Mouse (Mus musculus): ENCODE measurements around the gene Cdon. TPM values are rescaled to one million over a fixed set of nuclear protein-coding genes. Genes with fewer than 3 reads are reported as not detected.

Cdon gene
- polyA plus RNA-seq, 1 experiment from 2014 or later: 1.0 TPM

DNA sequence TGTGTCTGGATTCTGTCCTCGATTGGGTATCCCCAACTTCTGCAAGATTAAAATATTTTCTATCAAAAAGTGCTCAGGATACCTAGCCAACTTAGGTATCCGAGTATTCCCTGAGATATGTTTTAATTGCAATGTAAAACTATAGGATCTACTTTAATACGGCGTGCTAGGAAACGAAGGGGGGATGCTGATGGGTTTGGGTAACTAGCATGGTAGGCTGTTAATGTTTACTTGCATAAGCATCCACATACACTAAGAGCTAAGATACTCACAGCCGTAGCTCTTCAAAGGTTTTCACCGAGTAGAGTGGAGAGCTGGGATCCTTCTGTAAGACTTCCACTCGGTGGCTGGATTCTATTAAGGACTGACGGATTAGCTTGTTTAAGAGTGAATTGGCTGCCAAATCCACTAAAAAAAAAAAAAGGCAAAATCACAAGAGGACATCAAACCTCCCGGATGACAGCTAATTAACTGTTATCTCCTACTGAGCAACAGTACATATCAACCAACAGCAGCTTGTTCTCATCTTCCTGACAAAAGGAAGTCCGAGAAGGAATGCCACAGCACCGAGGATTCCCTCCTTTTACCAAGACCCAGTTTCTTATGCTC, 135.7 kb downstream of the Cdon start:
- no peak overlapping the region for H3K9ac ChIP-seq
- H3K4me1 ChIP-seq: peaks cover 29% of the 10 kb centered on the region
- no peaks in the 10 kb centered on the region for H3K9me3 ChIP-seq (replicated peaks)
- peaks cover 54% of the 10 kb centered on the region for H3K27me3 ChIP-seq (replicated peaks)
- H3K4me3 ChIP-seq: no peak overlapping the region
- H3K4me2 ChIP-seq: no peak overlapping the region
- ATAC-seq: no peak
- H3K27ac ChIP-seq: no peak overlapping the region
- 46% methylated on average over 12 of the region's 12 CpGs for WGBS (ENCODE audit: insufficient replicate concordance)
- H3K36me3 ChIP-seq: peaks cover 9% of the 10 kb centered on the region

Other genes with a start within 250 kb of the Cdon start
- gene Dcps, start 245.1 kb upstream of the Cdon start, polyA plus RNA-seq (2016; fragmentation: Nextera tagmentation; extraction: Ambion mirVana): 65.9 and 66.0 TPM in 2 replicates
- gene Srpr, start 221.0 kb upstream of the Cdon start, polyA plus RNA-seq (2016; fragmentation: Nextera tagmentation; extraction: Ambion mirVana): 70.8 and 73.3 TPM in 2 replicates
- gene Tirap, start 220.8 kb upstream of the Cdon start, polyA plus RNA-seq (2016; fragmentation: Nextera tagmentation; extraction: Ambion mirVana): 6.6 TPM in 2 replicates
- 38.3 and 39.6 TPM in 2 replicates for gene Foxred1, start 210.1 kb upstream of the Cdon start, polyA plus RNA-seq (2016; fragmentation: Nextera tagmentation; extraction: Ambion mirVana)
- gene Fam118b, start 153.3 kb upstream of the Cdon start, polyA plus RNA-seq (2016; fragmentation: Nextera tagmentation; extraction: Ambion mirVana): 19.4 and 19.5 TPM in 2 replicates
- 20.7 and 21.0 TPM in 2 replicates for gene Rpusd4, start 153.3 kb upstream of the Cdon start, polyA plus RNA-seq (2016; fragmentation: Nextera tagmentation; extraction: Ambion mirVana)
- not detected in 2 replicates for gene Gm1113, start 97.1 kb downstream of the Cdon start, polyA plus RNA-seq (2016; fragmentation: Nextera tagmentation; extraction: Ambion mirVana)
- 0.65 and 0.67 TPM in 2 replicates for gene Ddx25, start 137.4 kb downstream of the Cdon start, polyA plus RNA-seq (2016; fragmentation: Nextera tagmentation; extraction: Ambion mirVana)
- 11.7 and 12.9 TPM in 2 replicates for gene Pus3, start 137.5 kb downstream of the Cdon start, polyA plus RNA-seq (2016; fragmentation: Nextera tagmentation; extraction: Ambion mirVana)
- 0.32 and 0.47 TPM in 2 replicates for gene Pate2, start 149.2 kb downstream of the Cdon start, polyA plus RNA-seq (2016; fragmentation: Nextera tagmentation; extraction: Ambion mirVana)
- 9.4 and 10.8 TPM in 2 replicates for gene Hyls1, start 149.3 kb downstream of the Cdon start, polyA plus RNA-seq (2016; fragmentation: Nextera tagmentation; extraction: Ambion mirVana)
- not detected in 2 replicates for gene Pate4, start 190.8 kb downstream of the Cdon start, polyA plus RNA-seq (2016; fragmentation: Nextera tagmentation; extraction: Ambion mirVana)
- not detected in 2 replicates for gene Pate3, start 227.1 kb downstream of the Cdon start, polyA plus RNA-seq (2016; fragmentation: Nextera tagmentation; extraction: Ambion mirVana)